Mouse (Mus musculus) embryonic facial prominence, embryonic 12.5 days (tissue): ENCODE data around the gene Hmgn2. TPM values are rescaled to one million over a fixed set of nuclear protein-coding genes. Genes with fewer than 3 reads are reported as not detected.

Experiments
- ATAC-seq: fragments of 200-750 bp; cut with Nextera tagmentation; 2 replicates; pipeline ENCODE4 v1.8.0; 2017; ENCODE audit not compliant: insufficient number of reproducible peaks, insufficient read depth, low FRiP score, low TSS enrichment
- H3K27ac ChIP-seq: fragments of 300-500 bp; sonication (generic); 2 replicates; pipeline ENCODE4 v1.5.1; 2016; ENCODE audit warnings: mild to moderate bottlenecking
- H3K27me3 ChIP-seq: fragments of 300-500 bp; sonication (generic); 2 replicates; pipeline ENCODE4 v1.6.1; 2016; ENCODE audit warnings: mild to moderate bottlenecking, moderate library complexity
- H3K36me3 ChIP-seq: fragments of 300-500 bp; sonication (generic); 2 replicates; pipeline ENCODE4 v1.6.1; 2016; ENCODE audit warnings: mild to moderate bottlenecking
- H3K4me1 ChIP-seq: fragments of 300-500 bp; sonication (generic); 2 replicates; pipeline ENCODE4 v1.6.1; 2016
- H3K4me2 ChIP-seq: fragments of 300-500 bp; sonication (generic); replicated peaks from 2 replicates; pipeline ENCODE4 v1.6.1; 2016; ENCODE audit warnings: mild to moderate bottlenecking, moderate library complexity
- H3K4me3 ChIP-seq: fragments of 300-500 bp; sonication (generic); 2 replicates; pipeline ENCODE4 v1.5.1; 2016; ENCODE audit warnings: mild to moderate bottlenecking
- H3K9ac ChIP-seq: fragments of 300-500 bp; sonication (generic); 2 replicates; pipeline ENCODE4 v1.6.1; 2016; ENCODE audit warnings: mild to moderate bottlenecking, moderate library complexity
- H3K9me3 ChIP-seq: fragments of 300-500 bp; sonication (generic); 2 replicates; pipeline ENCODE4 v1.6.1; 2016; ENCODE audit warnings: mild to moderate bottlenecking, moderate library complexity
- WGBS: fragments of 180-500 bp; shearing (Covaris S2); methylation state at CpG from one replicate; pipeline ENCODE4 v1.1.7; 2016; 5-methylcytosine and 5-hydroxymethylcytosine counted together
- polyA plus RNA-seq: library from polyadenylated mRNA; unstranded; fragments of >200 nt; fragmentation: Nextera tagmentation; extraction: Ambion mirVana; gene quantifications from 2 replicates; pipeline ENCODE4 v1.2.1, GENCODE M21; 2016

Gene Hmgn2
- polyA plus RNA-seq, 1 experiment from 2014 or later, result 3,017 TPM

DNA sequence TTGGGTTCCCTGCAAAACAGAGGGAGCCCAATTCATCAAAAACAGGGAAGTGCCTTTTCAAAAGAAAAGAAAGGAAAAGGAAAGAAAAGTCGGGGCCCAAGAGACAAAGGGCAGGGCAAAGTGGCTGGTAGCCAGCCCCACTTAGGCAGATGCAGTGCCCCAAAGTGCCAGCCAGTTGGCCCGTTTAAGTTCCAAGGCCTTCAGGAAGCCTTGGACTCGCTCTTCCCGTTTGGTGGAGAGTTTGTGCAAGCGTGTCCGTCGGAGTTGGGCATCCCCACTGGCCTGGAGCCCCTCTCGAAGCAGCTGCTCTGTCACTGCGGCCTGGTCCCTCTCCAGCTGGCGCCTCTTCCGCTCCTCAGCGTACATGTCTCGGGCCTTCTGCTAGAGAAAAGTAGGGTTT is 2.4 kb upstream of the Hmgn2 start:
- 87% methylated on average over 13 of the region's 13 CpGs for WGBS
- H3K4me1 ChIP-seq, result peaks cover 19% of the 10 kb centered on the region
- peaks cover 47% of the 10 kb centered on the region for H3K36me3 ChIP-seq
- no peak overlapping the region for H3K27ac ChIP-seq
- no peak overlapping the region for H3K9ac ChIP-seq
- no peaks in the 10 kb centered on the region for H3K9me3 ChIP-seq
- H3K4me3 ChIP-seq, result no peak overlapping the region
- ATAC-seq, result no peak
- H3K4me2 ChIP-seq, result no peak overlapping the region
- no peaks in the 10 kb centered on the region for H3K27me3 ChIP-seq

DNA sequence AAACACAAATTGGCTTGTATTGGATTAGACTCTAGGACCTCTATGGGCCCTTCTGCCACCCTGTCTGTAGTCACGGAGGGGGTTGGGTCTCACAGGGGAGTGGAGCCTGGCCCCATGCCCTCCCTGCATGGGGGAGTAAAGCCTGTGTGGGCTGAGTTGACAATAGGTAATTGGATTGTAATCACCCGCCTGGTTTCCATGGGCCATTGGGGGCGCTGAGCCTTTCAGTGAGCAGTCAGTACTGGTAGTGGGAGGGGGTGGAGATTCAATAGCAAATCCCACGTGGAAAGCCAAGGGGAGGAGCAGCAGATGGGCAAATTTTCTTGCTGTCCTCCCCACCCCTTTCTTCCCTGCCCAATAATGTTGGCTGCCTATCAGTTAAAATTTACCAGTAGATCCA is 1.7 kb upstream of the Hmgn2 start:
- Histone ChIP-seq H3K36me3 (peaks cover 52% of the 10 kb centered on the region), H3K27ac (no peak overlapping the region), H3K9ac (no peak overlapping the region), H3K27me3 (no peaks in the 10 kb centered on the region), H3K4me3 (no peak overlapping the region), H3K4me1 (peaks cover 22% of the 10 kb centered on the region), H3K9me3 (no peaks in the 10 kb centered on the region), H3K4me2 (no peak overlapping the region)
- 32% methylated on average over 4 of the region's 4 CpGs for WGBS
- no peak for ATAC-seq

DNA sequence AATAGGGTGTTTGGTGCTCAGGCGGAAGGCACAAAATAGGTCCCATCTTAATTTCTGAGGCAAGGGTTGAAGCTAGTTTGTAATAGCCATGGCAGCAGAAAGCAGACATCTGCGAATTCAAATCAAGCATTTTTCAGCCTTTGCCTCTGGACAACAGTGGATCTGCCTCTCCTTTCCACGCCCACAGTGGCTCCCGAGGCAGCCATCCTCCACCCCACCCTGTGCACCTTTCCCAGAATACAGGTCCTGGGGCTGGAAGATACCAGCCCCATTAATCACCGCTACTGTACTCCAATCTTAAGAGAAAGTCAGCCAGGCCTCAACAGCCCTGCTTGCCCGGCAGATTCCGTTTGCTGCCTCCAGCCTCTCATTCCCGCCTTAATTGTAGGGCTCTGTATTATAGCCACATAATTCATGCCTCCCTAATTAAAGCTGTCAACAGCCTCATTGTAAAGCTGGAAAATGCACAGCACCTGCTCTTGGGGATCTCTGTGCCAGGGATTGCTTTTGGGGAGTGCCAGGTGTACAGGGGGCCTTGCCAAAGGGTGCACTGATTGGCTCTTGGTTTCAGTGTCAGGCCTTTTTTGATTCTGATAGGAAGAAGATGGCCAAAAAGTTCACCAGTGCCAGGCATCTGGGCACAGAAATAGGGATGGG is 792 bp upstream of the Hmgn2 start:
- H3K4me3 ChIP-seq, result peak overlapping the region; percentile 56; the same call in 1 of the 2 replicates
- WGBS, result 48% methylated on average over 8 of the region's 8 CpGs
- peak overlapping the region; percentile 63; the same call in 1 of the 2 replicates for H3K9ac ChIP-seq
- peaks cover 49% of the 10 kb centered on the region for H3K36me3 ChIP-seq
- no peak for ATAC-seq
- H3K4me1 ChIP-seq, result peaks cover 22% of the 10 kb centered on the region
- H3K9me3 ChIP-seq, result no peaks in the 10 kb centered on the region
- H3K27me3 ChIP-seq, result no peaks in the 10 kb centered on the region
- peak overlapping the region; percentile 73 for H3K4me2 ChIP-seq
- peak overlapping the region; percentile 99; the same call in 1 of the 2 replicates for H3K27ac ChIP-seq

DNA sequence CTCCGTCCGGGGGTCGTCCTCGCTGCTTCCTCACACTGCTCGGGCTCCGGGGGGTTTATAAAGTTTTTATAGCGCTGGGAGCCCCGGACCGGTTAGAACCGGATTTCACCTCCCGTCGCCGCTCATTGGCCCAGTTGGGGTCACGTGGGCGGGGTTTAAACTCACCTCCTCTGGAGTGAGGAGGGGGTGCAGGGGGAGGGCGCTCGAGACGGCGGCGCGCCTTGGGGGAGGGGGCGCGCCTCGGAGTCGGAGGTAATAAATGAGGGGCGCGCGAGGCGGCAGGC is 642 bp downstream of the Hmgn2 start:
- H3K4me1 ChIP-seq, result peaks cover 22% of the 10 kb centered on the region
- peak overlapping the region; percentile 56 for H3K4me3 ChIP-seq
- H3K9ac ChIP-seq, result peak overlapping the region; percentile 91
- no peaks in the 10 kb centered on the region for H3K27me3 ChIP-seq
- H3K4me2 ChIP-seq, result peak overlapping the region; percentile 73
- WGBS, result under 1% methylated on average over 29 of the region's 29 CpGs
- peaks cover 53% of the 10 kb centered on the region for H3K36me3 ChIP-seq
- no peaks in the 10 kb centered on the region for H3K9me3 ChIP-seq
- ATAC-seq, result peak; percentile 83
- peak overlapping the region; percentile 99 for H3K27ac ChIP-seq

DNA sequence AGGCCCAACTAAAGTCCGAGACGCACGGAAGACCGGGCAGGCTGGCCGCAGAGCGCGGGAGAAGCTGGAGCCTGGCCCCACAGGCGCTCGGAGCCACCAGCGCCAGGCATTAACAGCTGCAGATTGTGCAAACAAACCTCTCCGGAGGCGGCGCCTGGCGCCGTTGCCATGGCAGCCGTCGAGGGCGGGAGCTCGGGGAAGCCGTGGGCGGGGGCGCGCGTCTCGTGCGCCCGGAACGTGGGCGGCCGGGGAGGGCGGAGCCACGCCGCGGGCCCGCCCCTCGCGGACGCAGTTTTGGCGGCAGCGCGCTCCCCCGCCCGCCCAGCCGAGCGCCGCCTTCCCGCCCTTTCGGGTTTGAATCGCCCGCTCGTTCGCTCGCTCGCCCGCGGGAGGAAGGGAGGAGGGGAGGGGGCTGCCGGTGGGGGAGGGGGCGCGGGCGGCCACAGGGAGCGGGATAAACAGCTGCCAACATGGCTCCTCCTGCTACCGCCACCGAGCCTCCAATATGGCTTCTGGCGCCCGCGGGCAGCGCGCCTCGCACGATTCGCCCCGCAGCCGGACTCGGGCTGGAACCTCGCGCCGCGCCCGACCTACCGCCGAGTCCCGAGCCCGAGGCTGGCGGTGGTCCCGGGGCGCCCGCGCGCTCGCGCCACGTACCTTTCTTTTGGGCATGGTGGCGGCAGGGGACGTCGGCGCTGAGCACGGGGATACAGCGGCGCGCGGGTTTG is 1.1 kb downstream of the Hmgn2 start:
- ATAC-seq, result peak; percentile 70
- Histone ChIP-seq H3K27ac (peak overlapping the region; percentile 99), H3K9me3 (no peaks in the 10 kb centered on the region), H3K27me3 (no peaks in the 10 kb centered on the region), H3K9ac (peak overlapping the region; percentile 91), H3K4me3 (peak overlapping the region; percentile 56), H3K4me1 (peaks cover 22% of the 10 kb centered on the region), H3K36me3 (peaks cover 48% of the 10 kb centered on the region), H3K4me2 (peak overlapping the region; percentile 73)
- under 1% methylated on average over 84 of the region's 101 CpGs for WGBS

DNA sequence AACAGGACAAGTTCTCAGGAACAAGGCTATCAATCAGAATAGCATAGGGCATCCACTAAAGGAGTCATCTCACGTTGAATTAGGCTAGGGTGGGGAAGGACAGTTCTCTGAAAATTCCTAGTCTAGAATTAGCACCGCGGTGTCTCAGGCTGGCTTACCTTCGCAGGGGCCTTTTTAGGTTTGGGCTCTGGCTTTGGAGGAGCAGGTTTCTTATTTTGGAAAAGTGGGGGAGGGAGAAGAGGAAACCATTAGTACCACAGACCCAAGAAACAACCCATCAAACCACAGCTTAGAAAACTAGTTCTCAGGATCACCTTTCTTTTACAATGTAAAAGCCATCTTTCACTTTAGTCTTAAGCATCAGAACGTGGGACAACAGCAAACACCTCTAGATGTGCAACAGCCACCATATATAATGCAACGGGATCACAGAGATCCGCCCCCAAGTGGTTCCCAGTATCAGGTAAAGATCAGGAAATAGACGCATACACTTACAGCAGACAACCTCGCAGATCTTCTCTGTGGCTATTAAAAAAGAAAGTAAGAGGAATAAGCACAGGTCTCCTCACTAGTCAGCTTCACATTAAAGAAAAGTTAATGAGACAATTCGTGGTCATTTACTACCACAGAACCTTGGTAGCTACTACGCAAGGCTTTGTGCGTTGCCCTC is 2.0 kb downstream of the Hmgn2 start:
- peak overlapping the region; percentile 56 for H3K4me3 ChIP-seq
- peak overlapping the region; percentile 73 for H3K4me2 ChIP-seq
- no peaks in the 10 kb centered on the region for H3K27me3 ChIP-seq
- H3K4me1 ChIP-seq, result peaks cover 22% of the 10 kb centered on the region
- H3K9ac ChIP-seq, result peak overlapping the region; percentile 91
- WGBS, result 46% methylated on average over 12 of the region's 12 CpGs
- peak overlapping the region; percentile 99; the same call in 1 of the 2 replicates for H3K27ac ChIP-seq
- no peak for ATAC-seq
- H3K36me3 ChIP-seq, result peaks cover 40% of the 10 kb centered on the region
- no peaks in the 10 kb centered on the region for H3K9me3 ChIP-seq

DNA sequence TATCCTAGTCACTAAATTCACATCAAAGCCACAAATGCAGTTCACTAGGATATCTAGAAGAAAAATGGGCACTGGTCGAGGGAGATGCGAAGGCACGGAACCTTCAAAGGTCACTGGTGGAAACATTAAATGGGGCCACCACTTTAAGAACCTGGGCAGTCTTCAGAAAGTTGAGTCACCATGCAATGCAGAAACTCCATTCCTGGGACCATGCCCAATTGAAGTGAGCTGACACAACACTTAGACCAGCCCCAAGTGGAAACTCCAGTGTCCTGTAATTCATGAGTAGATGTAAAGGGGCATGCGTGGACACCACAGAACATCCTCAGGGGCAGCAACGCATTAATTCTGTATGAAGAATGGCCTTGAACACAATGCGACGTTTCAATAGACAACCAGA is 5.9 kb downstream of the Hmgn2 start:
- Histone ChIP-seq H3K4me1 (peaks cover 12% of the 10 kb centered on the region), H3K27me3 (no peaks in the 10 kb centered on the region), H3K36me3 (peaks cover 27% of the 10 kb centered on the region), H3K9me3 (no peaks in the 10 kb centered on the region), H3K4me3 (no peak overlapping the region), H3K27ac (no peak overlapping the region), H3K9ac (no peak overlapping the region), H3K4me2 (no peak overlapping the region)
- ATAC-seq, result no peak
- 86% methylated on average over 7 of the region's 7 CpGs for WGBS

DNA sequence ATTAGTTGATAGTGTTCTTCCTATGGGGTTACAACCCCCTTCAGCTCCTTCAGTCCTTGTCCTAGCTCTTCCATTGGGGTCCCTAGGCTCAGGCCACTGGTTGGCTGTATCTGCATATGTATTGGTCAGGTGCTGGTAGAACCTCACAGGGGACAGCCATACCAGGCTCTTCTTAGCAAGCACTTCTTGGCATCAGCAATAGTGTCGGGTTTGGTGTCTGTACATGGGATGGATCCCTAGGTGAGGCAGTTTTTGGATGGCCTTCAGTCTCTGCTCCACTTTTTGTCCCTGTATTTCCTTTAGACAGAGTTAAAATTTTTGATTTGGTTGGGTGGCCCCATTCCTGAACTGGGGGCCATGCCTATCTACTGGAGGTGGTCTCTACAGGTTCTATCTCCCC is 9.6 kb downstream of the Hmgn2 start:
- no peak overlapping the region for H3K27ac ChIP-seq
- no peak overlapping the region for H3K4me3 ChIP-seq
- H3K4me2 ChIP-seq, result no peak overlapping the region
- no peak overlapping the region for H3K9ac ChIP-seq
- ATAC-seq, result no peak
- no peaks in the 10 kb centered on the region for H3K27me3 ChIP-seq
- no peaks in the 10 kb centered on the region for H3K9me3 ChIP-seq
- H3K4me1 ChIP-seq, result no peaks in the 10 kb centered on the region
- H3K36me3 ChIP-seq, result peaks cover 6% of the 10 kb centered on the region
- 86% methylated on average over 1 of the region's 1 CpGs for WGBS

DNA sequence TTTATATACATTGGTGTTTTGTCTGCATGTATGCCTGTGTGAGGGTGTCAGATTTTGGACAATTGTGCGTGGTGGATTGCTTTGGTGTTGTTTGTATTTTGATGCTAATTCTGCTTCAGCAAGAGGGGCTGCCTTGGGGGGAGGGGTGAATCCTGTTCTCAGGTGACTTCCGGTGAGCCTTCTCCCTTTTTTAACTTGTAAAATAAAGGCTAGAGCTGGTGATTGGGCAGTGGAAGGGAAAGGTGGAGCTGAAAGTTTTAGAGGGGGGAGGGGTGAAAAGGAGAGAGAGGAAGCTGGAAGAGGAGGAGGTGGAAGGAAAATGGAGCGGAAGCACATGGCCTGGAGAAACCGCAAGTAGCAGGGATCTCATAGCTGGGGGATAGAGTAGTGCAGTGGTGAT is 12.1 kb downstream of the Hmgn2 start:
- Histone ChIP-seq H3K4me1 (no peaks in the 10 kb centered on the region), H3K4me3 (no peak overlapping the region), H3K4me2 (no peak overlapping the region), H3K36me3 (no peaks in the 10 kb centered on the region), H3K9ac (no peak overlapping the region), H3K27ac (no peak overlapping the region), H3K9me3 (no peaks in the 10 kb centered on the region), H3K27me3 (no peaks in the 10 kb centered on the region)
- WGBS, result 82% methylated on average over 4 of the region's 4 CpGs
- no peak for ATAC-seq

DNA sequence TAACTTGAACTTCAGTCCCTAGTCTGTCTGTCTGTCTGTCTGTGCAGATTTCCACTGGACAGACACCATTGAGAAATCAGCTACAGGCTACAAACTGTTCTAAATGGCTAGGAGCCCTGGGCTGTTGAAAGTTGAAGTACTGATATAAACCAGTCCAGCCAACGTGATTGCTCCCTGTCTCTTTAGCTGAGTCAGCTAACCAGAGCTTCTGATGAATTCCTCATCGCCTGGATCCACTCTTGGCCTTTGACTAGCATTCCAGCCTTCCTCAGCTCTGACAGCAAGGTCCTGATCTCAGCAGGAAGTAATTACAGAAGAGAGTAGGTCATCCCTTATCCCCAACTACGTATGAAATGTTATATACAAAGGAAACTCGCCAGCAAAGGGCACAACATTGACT is 21.7 kb downstream of the Hmgn2 start:
- H3K27ac ChIP-seq, result no peak overlapping the region
- no peak overlapping the region for H3K9ac ChIP-seq
- no peaks in the 10 kb centered on the region for H3K27me3 ChIP-seq
- H3K4me3 ChIP-seq, result no peak overlapping the region
- H3K36me3 ChIP-seq, result no peaks in the 10 kb centered on the region
- no peak for ATAC-seq
- H3K9me3 ChIP-seq, result no peaks in the 10 kb centered on the region
- 54% methylated on average over 4 of the region's 4 CpGs for WGBS
- H3K4me1 ChIP-seq, result no peaks in the 10 kb centered on the region
- no peak overlapping the region for H3K4me2 ChIP-seq

DNA sequence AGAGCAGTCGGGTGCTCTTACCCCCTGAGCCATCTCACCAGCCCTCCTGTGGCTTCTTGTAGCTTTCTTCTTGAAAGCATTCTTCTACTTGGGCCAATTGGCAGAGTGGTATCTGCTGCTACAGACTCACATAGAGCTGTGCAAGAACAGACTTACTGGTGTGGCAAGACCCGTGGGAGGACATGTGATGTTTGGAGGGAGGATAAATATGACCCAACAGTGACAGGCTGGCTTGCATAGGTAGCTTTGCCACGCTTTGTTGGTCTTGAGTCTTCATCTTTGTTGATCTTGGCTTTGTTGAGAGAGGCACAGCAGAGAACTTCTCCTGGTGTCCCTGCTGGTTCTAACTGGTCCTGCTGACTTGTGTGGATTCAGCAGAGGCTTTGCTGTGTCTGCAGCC is 24.7 kb downstream of the Hmgn2 start:
- no peak overlapping the region for H3K4me2 ChIP-seq
- WGBS, result 79% methylated on average over 3 of the region's 3 CpGs
- H3K27me3 ChIP-seq, result no peaks in the 10 kb centered on the region

DNA sequence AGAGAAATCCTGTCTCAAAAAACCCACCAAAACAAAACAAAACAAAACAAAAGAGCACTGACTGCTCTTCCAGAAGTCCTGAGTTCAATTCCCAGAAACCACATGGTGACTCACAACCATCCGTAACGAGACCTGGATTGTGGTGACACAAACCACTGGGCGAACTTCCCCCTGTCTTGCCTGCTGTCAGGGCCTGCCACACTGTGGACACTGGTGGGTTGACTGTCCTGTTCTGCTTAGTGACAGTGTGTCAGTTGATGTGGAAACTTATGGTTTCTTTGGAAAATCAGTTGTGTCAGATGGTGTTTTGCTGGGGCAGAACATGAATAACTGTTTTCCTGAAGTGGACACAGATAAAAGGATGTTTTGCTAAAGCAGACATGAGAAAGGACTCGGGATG is 25.8 kb downstream of the Hmgn2 start:
- 91% methylated on average over 4 of the region's 4 CpGs for WGBS
- Histone ChIP-seq H3K36me3 (no peaks in the 10 kb centered on the region), H3K9ac (no peak overlapping the region), H3K4me2 (no peak overlapping the region), H3K4me3 (no peak overlapping the region), H3K27ac (no peak overlapping the region), H3K4me1 (0 out of 2 replicates have a peak, but pooled peaks cover 3% of the 10 kb centered on the region), H3K9me3 (no peaks in the 10 kb centered on the region), H3K27me3 (no peaks in the 10 kb centered on the region)
- ATAC-seq, result no peak

More for the DNA sequence above, 24.7 kb downstream of the Hmgn2 start:
- H3K9me3 ChIP-seq, result no peaks in the 10 kb centered on the region
- no peaks in the 10 kb centered on the region for H3K36me3 ChIP-seq
- H3K27ac ChIP-seq, result no peak overlapping the region
- H3K4me3 ChIP-seq, result no peak overlapping the region
- H3K4me1 ChIP-seq, result 0 out of 2 replicates have a peak, but pooled peaks cover 3% of the 10 kb centered on the region
- H3K9ac ChIP-seq, result no peak overlapping the region
- ATAC-seq, result no peak
